Mouse (Mus musculus) thymus, postnatal 4 days (tissue): ENCODE data around the gene Pofut2.

ENCODE experiments used
- DNase-seq: peaks from one replicate; pipeline ENCODE4 v3.0.0; 2021

Pofut2 gene

DNA sequence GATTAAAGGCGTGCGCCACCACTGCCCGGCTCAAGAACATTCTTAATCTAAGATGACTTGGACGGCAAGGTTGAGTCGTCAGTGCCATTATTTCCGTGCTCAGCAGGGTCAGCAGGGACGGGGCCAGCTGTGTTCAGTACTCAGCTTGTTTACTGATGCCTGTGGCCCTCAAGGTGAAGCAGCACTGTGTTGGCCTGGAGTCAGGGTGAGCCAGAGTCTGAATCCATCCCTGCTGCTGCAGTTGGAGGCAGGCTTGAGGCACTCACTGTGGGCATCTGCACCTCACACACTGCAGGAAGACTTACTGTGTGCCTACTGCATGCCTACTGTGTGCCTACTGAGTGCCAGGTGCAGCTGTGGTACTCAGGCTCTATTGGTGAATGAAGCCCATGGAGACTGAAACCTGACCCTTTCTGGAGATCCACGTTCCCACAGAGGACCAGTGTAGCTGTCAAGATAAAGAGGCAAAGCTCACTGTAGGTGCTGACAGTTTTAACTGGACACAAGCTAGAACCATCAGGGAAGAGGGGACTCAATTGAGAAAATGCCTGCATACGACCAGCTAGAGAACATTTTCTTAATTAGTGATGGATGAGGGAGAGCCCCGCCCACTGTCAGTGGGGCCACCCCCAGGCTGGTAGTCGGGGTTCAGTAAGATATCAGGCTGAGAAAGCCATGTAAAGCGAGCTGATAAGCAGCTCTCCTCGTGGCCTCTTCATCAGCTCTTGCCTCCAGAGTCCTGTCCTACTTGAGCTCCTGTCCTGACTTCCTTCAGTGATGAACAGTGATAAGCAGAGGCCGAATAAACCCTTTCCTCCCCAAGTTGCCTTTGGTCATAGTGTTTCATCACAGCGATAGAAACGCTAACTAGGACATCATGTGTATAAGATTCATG, 26.9 kb upstream of the Pofut2 start:
- DNase-seq: no peak

DNA sequence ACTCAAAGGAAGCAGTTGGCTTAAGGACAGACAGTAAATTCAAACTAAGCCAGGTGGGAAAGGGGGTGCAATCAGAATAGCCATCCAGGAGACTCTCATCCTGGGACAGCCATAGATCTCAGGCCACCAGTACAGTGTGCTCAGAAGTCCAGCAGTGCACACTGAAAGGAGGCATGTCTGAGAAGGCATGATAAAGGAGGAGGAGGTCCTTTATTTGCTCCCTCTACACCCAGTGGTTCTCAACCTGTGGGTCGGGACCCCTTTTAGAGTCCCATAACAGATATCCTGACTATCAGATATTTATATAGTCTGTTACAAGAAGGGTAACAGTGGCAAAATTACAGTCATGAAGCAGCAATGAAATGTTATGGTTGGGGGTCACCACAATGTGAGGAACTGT, 25.8 kb upstream of the Pofut2 start:
- DNase-seq: no peak

DNA sequence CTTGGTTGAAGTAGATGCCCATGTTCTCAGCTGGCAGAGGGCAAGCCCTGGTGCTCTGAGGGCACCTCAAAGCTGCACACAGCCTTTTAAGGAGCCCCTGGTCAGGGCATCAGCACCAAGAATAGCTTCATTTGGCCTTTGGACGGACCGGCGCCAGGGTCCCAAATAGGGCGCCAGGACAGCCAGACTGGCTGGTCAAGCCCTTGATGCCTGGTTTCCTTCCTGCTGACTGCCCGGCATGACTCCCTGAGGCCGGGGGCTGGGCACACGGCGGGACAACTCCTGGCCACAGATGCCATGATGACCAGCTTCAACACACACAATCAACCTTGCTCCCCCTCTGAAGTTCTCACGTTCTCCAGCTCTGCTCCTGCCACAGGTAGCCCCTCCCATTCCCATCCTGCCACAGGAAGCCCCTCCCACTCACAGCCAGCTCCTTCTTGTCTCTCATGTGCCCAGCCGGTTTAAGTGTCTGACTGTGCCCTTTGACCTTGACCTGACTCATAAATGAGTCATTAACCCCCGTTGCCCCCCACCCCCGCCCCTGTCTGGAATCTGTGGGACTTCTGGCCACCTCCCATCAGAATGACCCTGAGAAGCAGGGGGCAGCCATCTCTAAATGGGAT, 23.9 kb upstream of the Pofut2 start:
- no peak for DNase-seq

DNA sequence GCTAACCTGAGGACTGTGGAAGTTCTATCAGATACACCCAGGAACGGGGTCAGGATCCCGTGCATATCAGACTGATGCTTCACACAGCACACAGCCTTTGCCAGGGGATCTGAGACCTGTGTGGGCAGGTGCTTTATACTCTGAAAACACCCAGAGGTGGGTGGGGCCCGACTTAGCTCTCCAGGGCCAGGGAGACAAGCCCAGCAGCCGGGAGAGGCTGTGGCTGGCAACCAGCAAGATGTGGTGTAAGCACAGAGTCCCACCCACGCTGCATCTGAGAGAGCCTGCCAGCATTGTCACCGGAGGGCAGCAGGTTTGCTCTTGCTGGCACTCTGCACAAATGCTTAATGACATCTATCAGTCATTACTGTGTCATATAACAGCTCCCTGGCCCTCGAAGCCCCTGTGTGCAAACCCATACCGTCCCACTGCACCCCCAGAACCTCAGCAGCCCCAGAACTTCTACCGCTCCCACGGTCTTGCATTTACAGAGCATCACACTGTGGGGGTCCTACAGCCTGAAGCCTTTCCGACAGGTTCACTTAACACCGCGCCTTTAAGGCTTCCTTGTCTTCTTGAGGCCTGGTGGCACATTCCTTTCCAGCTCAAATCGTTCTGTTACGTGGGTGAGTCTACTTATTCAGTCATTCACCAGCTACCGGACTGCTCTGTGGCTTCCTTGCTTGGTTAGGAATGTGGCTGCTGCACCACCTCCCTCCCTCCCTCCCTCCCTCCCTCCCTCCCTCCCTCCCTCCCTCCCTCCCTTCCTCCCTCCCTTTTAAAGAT, 21.0 kb upstream of the Pofut2 start:
- no peak for DNase-seq

DNA sequence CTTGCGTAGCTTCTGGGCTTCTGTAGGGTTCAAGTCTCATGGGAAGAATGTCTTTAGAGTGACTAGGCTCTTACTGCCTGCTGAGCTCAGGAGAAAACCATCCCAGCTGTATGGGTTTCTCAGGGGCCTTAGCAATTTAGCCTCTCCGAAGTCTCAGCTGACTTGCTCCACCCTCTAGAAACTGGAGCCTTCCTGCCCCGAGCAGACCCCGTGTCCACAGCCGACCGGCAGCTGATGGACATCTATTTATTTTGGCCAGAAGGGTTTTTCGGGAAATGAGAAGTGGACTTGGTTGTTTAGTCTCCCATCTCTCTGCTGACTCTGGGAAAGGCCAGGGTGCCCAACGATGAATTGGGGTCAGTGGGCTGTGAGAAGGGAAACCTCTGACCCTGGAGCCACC, 18.3 kb upstream of the Pofut2 start:
- no peak for DNase-seq

DNA sequence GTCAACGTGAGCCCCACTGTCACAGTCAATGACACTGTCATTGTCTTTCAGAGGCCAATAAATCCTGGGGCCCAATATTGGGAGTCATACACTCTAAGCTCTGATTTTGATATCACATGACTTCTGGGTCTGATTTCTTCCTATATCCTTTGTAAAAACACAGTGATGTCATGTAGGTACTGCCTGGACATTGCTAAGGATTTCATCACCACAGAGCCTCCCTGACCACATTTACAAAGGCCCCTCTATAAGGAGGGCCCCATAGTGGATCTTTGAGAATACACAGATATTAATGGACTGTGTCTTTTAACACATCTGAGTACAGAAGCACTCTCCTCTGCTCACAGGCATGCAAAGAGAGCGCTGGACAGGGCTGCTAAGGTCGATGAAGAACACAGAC, 16.6 kb upstream of the Pofut2 start:
- DNase-seq: no peak

DNA sequence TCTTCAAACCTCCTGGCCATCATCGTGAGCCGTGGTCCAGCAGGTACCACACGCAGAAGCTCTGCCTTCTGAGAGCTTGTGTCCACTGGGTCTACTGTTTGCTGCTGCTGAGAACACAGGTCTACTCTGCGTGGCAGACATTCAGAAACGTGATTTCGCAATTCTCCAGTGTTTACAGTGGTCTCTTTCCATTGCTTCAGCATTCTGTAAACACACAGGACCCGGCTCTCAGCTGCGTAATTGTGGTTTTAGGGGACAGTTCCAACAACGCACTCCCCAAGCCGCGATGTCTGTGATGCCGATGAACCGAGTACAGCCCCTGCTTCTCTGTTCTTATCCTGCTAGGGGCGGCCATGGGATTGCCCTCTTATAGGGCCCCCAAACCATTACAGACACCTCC, 16.1 kb upstream of the Pofut2 start:
- no peak for DNase-seq

DNA sequence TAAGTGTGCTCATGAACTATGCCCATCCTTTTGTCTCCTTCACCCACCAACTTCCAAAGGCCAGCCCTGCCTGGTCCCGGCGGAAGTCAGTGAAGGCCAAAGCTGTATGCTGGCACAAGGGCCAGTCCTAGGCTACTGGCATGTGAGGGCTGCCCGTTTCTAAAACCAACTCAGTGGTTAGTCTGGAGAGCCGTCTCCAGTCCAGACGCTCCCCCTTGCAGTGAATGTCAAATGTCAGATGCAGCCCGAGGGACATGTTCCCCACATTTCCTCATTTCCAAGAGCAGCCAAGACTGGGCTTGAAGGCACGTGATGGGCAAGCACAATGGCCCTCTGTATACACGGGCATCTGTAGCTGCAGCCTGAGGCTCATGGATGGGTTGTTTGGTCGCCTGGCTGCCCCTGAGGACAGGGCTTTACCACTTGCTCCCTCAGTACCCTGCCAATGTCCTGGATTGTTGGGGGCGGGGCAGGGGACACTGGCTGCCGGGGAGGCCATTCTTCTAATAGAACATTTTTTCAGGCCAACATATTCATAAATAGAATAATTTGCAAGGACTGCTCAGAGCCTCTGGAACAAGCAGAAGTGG, 15.4 kb upstream of the Pofut2 start:
- no peak for DNase-seq

DNA sequence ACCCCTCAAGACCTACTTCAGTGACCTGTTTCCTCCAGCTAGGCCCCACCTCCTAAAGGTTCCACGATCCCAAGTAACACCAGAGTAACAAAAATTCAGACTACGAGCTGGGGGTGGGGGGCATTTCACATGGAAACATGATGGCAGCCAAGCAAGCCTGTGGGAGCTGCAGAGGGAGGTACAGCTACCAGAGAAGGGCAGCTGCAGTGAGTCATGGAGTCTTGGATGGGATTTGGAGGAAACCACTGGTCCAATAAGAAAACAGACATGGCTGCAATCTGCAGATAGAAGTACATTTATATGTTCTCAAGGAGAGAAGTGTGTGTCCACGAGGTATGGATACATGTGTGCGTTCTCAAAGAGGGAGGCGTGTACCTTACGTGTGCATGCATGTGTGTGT, 14.2 kb upstream of the Pofut2 start:
- no peak for DNase-seq

DNA sequence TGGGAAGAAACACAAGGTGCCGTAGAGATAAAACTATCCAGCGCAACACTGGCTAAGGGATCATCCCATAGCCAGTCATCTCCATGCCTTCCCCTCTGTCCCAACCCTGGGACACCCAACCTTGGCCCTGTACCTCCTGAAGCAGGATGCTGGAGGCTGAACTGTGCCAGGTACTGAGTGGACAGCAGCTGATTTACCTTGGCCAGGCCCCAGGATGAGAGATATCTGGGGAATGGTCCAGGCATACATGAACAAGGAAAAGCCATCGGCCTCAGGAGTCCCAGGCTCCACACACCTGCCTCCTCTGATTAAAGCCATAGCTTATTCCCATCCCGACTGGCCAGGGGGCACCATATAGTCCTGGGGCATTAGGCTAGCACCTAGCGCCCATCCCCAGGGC, 12.0 kb upstream of the Pofut2 start:
- DNase-seq: no peak

DNA sequence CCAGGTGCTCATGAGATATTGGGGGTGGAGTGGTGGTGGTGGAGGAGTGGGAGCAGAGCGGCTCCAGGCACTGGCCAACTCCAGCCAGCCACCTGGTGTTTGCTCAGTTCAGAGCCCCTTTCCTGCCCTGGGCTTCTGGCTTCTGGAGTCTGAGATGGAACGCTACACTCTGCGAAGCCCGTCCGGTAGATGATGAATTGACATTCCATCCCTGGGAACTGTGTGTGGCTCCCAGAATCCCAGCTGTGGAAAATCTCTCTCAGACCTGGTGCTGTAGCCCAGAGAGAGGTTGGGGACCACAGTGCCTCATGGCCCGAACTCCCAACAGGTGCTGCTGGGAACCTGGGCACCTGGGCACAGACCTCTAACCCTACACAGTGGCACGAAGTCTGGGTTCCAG, 11.3 kb upstream of the Pofut2 start:
- DNase-seq: no peak

DNA sequence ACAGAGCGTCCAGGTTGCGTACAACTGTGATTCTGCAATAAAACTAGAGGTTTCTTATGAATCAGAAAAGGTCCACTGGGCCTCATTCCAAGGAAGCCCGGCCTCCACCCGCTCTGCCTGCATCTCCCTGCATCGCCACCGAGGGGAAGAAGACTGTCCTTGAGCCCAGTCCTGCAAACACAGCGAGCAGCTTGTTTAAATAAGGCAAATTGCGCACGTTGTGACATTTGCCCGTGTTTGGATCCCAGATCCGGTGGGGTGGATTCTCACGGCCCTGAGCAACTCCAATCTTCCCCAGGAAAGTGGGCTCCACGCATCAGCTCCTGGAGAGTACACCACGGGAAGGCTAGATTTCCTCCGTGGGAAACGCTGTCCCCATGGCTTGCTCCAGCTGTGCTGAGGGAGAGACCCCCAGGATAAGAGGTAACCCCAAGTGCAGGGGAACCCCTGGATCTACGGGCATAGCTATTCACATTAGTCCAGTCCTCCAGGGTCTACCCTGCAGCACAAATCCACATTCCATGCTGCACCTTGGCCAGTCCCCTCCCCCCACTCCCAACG, 7.7 kb upstream of the Pofut2 start:
- DNase-seq: no peak

DNA sequence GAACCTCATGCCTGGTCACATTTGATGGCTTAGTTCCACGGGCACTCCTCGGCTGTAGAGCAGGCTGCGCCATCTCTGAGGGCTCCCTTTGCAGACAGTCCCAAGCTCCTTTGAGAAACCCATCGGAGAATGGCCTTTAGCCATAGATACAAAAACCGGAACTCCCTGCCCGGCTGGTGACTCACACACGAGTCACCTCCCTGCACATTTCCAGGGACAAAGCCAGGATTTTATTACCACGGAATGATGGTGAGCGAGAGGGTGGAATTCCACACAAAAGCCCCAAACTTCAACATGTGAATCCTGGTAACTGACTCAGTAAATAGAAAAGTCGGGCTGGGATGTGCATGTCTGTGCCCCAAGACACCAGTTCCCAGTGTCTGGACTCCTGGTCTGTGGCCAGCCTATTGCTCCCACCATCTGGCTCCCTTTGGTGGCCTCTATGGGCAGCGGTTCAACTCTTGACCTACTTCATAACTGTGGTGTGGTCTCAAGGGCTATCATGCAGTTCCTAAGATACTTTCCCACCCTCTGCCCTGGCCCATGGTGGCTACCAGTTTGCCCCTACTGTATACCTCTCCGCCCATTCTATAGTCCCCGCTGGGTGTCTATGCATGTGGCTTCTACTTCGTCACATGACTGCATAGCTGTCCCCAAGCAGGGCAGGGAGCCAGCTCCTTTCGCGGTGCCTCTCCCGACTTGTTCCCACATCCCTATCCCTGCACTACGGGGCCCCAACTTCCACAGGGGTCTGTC, 7.1 kb upstream of the Pofut2 start:
- no peak for DNase-seq

DNA sequence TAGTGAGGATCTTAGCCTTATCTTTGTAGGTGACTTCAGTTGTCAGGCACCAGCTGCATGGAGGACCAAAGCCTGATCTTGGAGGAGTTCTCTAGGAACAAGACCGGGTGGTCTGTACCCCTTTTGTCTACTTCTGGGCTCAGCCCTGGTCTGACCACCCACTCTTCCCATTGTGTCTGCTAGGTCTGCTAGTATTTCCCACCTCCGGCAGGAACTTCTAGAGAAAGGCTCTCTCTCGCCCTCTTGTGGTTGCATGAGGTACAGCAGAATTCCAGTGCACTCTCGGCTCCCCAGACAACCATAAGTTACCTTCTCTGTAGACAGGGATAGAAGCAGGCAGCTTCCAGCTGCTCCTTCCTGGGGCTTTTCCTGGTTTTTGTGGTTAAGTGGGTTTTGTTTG, 6.2 kb upstream of the Pofut2 start:
- peak; percentile 77 for DNase-seq

DNA sequence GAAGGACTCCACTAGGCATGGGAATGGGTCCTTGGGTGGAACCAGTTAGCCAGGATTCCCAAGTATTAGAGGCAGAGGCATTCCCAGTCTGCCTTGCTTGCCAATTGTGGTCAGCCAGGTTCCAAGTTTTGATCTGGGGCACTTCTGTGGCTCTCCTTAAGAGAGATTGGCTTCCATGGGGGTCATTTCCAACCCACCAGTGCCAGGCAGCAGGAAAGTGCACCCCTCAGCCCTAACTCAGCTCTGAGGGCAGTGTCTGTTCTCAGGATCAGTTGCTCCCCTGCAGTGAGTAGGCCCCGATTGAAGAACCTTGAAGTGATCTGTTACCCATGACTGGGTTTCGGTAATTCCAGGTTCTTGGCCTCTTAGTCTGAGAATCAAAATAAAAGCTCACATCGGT, 3.8 kb upstream of the Pofut2 start:
- DNase-seq: no peak

DNA sequence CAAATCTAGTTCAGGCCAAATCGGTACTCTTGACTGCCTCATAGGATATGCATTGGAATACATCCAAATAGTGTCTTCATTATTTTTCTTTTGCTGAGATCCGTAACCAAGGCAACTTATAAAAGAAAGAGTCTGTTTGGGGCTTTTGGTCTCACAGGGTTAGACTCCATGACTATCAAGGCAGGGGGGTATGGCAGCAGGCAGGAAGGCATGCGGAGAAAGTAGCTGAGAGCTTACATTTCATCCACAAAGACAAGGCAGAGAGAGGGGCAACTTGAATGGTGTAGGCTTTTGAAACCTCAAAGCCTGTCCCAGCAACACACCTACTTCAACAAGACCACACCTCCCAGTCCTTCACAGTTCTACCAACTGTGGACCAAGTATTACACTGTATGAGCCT, 3.3 kb upstream of the Pofut2 start:
- no peak for DNase-seq

DNA sequence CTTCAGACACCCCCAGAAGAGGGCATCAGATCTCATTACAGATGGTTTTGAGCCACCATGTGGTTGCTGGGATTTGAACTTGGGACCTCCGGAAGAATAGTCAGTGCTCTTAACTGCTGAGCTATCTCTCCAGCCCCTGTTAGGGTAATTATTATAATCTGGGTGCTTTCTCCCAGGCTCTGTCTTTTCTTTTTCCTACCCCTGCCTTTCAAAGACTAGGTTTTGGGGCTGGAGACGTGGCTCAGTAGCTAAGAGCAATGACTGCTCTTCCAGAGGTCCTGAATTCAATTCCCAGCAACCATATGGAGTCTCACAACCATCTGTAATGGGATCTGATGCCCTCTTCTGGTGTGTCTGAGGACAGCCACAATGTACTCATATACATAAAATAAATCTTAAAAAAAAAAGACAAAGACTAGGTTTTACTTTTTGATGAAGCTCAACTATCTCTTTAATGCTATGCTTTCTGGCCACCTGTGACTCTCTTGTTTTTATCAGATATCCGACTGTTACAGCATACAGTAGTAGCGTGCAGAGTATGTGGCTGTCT, 902 bp upstream of the Pofut2 start:
- DNase-seq: no peak

DNA sequence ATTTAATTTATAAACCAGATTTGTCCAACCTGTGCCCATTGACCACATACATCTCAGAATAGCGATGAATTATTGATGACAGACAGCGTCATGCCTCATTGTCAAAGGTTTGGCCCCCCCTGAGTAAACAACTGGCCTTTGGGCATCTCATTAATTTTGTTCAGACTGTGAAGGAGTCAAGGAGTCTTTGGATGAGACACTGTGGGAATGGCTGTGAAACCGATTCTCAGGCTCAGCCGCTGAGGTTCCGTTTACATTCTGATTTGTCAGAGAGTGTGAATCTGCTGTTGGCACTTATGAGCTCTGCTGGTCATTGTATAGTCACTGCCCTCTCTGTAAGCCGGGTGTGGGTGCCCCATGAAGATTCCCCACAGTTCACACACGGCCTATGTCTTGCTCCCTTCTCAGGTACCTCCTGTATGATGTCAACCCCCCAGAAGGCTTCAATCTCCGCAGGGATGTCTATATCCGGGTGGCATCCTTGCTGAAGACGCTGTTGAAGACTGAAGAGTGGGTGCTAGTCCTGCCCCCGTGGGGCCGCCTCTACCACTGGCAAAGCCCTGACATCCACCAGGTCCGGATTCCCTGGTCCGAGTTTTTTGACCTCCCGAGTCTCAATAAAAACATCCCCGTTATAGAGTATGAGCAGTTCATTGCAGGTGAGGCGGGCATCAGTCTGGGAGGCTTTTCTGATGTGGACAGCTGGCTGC, 1.3 kb downstream of the Pofut2 start:
- no peak for DNase-seq

DNA sequence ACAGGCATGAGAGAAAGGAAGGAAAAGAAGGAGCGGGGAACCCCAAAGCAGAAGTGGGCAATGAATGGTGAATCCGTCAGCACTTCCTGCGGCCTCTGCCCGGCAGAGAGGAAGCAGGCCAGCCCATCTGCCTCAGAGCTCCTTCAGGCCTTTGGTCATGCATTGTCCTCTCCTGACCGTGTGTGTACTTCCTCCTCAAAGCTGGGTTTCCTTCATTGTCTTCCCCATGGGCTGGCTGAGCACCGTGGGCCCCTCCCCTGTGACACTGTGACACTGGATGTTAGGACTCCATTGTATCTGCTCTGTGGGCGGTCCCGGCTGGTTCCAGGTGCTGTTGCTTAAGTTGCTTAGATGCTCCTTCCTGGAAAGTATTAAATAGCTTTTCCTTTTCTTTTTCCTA, 7.3 kb downstream of the Pofut2 start:
- DNase-seq: no peak

DNA sequence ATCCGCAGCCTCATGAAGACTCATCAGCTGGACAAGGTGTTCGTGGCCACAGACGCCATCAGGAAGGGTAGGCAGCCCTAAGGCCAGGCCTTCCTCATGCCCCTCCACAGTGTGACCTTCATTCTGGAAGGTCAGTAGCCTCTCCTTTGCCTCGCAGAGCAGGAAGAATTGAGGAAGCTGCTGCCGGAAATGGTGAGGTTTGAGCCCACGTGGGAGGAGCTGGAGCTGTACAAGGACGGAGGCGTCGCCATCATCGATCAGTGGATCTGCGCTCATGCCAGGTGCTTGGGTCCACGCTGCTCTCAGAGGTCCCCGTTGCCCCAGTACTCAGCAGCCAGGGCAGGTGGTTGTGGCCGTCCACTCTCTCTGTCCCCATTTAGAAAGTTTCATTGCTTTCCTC, 8.0 kb downstream of the Pofut2 start:
- no peak for DNase-seq

DNA sequence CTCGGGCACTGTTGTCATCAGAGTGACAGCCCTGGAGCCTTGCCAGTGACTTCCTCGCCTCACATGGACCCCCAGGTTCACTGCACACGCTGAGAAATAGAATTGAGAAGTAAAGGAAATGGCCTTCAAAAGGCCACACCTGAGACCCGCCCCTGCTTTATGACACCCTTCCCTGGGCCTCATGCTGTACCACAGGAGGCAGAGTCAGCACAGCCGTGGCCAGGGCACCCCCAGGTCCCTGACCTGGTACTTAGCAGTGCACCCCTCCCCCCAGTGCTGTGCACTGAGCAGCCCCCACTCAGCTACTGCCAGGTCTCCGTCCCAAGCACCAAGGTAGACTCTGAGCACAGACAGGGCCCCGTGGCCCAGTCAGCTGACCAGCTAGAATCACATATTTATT, 10.1 kb downstream of the Pofut2 start:
- no peak for DNase-seq
